Mouse (Mus musculus): Measurements from ENCODE around the gene Lpin2.

DNA sequence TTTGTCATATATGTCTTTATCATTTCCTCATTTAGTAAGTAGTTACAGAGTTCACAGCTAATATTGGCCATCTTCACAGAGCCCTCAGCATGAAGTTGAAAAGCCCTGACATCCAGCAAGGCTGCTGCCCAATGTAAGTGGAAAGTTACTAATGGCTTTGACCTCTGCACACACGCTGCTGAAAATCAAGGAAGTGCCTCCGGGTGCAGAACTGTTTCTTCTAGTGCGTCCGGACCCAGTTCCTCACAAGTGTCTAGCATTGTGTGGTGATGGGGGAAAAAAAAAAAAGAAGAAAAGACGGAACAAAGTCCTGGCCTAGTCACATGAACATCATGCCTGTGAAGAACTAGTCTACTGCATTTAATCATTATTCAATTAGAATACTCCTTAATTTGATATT is 47.3 kb upstream of the Lpin2 start:
- TF ChIP-seq POLR2A (IDR thresholded peaks at IDR 0.05; ENCODE audit: control insufficient read depth, low read depth, low read length), result no peak
- TF ChIP-seq CTCF (IDR thresholded peaks at IDR 0.05; ENCODE audit: control insufficient read depth, insufficient read depth, insufficient replicate concordance, low read depth, low read length), result no peak

Measured in testis, adult 2 months (tissue).